Mouse (Mus musculus) kidney, adult 2 months (tissue): ENCODE measurements around the gene Esp31. TPM values are rescaled to one million over a fixed set of nuclear protein-coding genes. Genes with fewer than 3 reads are reported as not detected.

Experiments
- DNase-seq: peaks from one replicate; pipeline ENCODE4 v3.0.0; 2021
- H3K27ac ChIP-seq: fragments of 200-500 bp; 2 replicates; pipeline ENCODE4 v1.5.1; 2012; ENCODE audit warnings: low read depth, low read length, control low read depth, inconsistent platforms; ENCODE audit not compliant: insufficient read depth
- H3K27me3 ChIP-seq: fragments of 200-500 bp; replicated peaks from 2 replicates; pipeline ENCODE4 v1.6.1; 2012; ENCODE audit warnings: mild to moderate bottlenecking, moderate library complexity, low read length, inconsistent platforms; ENCODE audit not compliant: control insufficient read depth, insufficient read depth
- H3K36me3 ChIP-seq: fragments of 200-500 bp; 2 replicates; pipeline ENCODE4 v1.6.1; 2012; ENCODE audit warnings: mild to moderate bottlenecking, moderate library complexity, low read length, inconsistent platforms; ENCODE audit not compliant: control insufficient read depth, insufficient read depth
- H3K4me1 ChIP-seq: fragments of 200-500 bp; 2 replicates; pipeline ENCODE4 v1.6.1; 2011; ENCODE audit warnings: low read length; ENCODE audit not compliant: control insufficient read depth, insufficient read depth
- H3K4me3 ChIP-seq: fragments of 200-500 bp; 2 replicates; pipeline ENCODE4 v1.5.1; 2011; ENCODE audit warnings: mild to moderate bottlenecking, low read depth, low read length, control low read depth; ENCODE audit not compliant: insufficient read depth
- CTCF ChIP-seq: fragments of 200-500 bp; conservative IDR thresholded peaks from 2 replicates; pipeline ENCODE4 v1.5.1; 2011; ENCODE audit warnings: low read depth, mild to moderate bottlenecking, control low read depth, low read length, moderate library complexity, mixed read lengths; ENCODE audit not compliant: insufficient read depth, insufficient read length
- POLR2A ChIP-seq: fragments of 200-500 bp; IDR thresholded peaks from one replicate; pipeline ENCODE4 v1.6.1; 2011; ENCODE audit warnings: low read depth, low read length, control low read depth
- WGBS: fragments of 180-500 bp; shearing (Covaris S2); methylation state at CpG from one replicate; pipeline ENCODE4 v1.1.7; 2018; 5-methylcytosine and 5-hydroxymethylcytosine counted together
- polyA plus RNA-seq: library from polyadenylated mRNA; depleted of rRNA; stranded (reverse); fragments of >200 nt; gene quantifications from 2 replicates; pipeline ENCODE4 v1.2.3, GENCODE M21; 2012; rRNA removed

Esp31 gene
- not detected in 2 replicates for polyA plus RNA-seq

DNA sequence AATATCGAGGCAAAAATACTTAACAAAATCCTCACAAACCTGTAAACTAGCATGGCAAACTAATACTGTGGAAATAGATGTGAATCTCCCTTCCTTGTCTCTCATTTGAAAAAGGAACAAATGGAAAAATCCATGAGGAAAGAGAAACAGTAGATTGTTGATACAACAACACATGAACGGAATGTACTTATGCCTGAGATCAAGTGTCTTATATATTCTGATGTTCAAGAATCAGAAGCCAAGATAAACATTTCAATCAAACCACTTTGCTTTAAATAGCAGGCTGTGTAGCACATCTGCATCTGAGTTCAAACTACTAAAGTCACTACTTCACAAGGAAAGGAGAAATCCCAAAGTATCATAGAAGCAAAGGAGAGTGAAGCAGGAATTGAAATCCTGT lies at the start of gene Esp31:
TSS of gene Esp31 (plus strand) at position 301 of the 400 bp plus-strand sequence.
- 69% methylated on average over 2 of the region's 2 CpGs for WGBS
- Histone ChIP-seq H3K4me3 (no peak within 1 kb of the TSS), H3K27ac (no peak within 1 kb of the TSS), H3K27me3 (no peaks in the 10 kb centered on the region), H3K4me1 (no peaks in the 10 kb centered on the region), H3K36me3 (no peaks in the 10 kb centered on the region)
- DNase-seq, result no peak
- TF ChIP-seq CTCF (no peak), POLR2A (no peak)

Other genes starting within 250 kb of the Esp31 start
- gene Esp36, start 219.3 kb upstream of the Esp31 start, polyA plus RNA-seq, result not detected in 2 replicates
- gene Esp34, start 85.3 kb upstream of the Esp31 start, polyA plus RNA-seq, result not detected in 2 replicates